Mouse (Mus musculus) limb, embryonic 11.5 days (tissue): ENCODE results near the gene Hoxc9. TPM values are rescaled to one million over a fixed set of nuclear protein-coding genes. Genes with fewer than 3 reads are reported as not detected.

ENCODE experiments used
- ATAC-seq: fragments of 200-750 bp; cut with Nextera tagmentation; 2 replicates; pipeline ENCODE4 v1.8.0; 2017; ENCODE audit warnings: low read depth; ENCODE audit not compliant: insufficient number of reproducible peaks, low FRiP score, low TSS enrichment
- DNase-seq: peaks from one replicate; pipeline ENCODE4 v3.0.0-alpha.2; 2015; ENCODE audit warnings: low spot score
- H3K27ac ChIP-seq: fragments of 300-500 bp; sonication (generic); replicated peaks from 2 replicates; pipeline ENCODE4 v1.5.1; 2014; ENCODE audit warnings: low read depth, mild to moderate bottlenecking, low read length
- H3K27me3 ChIP-seq: fragments of 300-500 bp; sonication (generic); 2 replicates; pipeline ENCODE4 v1.6.1; 2014; ENCODE audit warnings: mild to moderate bottlenecking, low read length, mixed read lengths; ENCODE audit not compliant: control insufficient read depth, insufficient read depth
- H3K36me3 ChIP-seq: fragments of 300-500 bp; sonication (generic); 2 replicates; pipeline ENCODE4 v1.6.1; 2014; ENCODE audit warnings: mild to moderate bottlenecking, low read length, moderate library complexity, mixed read lengths; ENCODE audit not compliant: control insufficient read depth, insufficient read depth
- H3K4me1 ChIP-seq: fragments of 300-500 bp; sonication (generic); 2 replicates; pipeline ENCODE4 v1.6.1; 2014; ENCODE audit warnings: low read length, mixed read lengths; ENCODE audit not compliant: control insufficient read depth, insufficient read depth
- H3K4me2 ChIP-seq: fragments of 300-500 bp; sonication (generic); 2 replicates; pipeline ENCODE4 v1.6.1; 2014; ENCODE audit warnings: low read depth, mild to moderate bottlenecking, moderate library complexity; ENCODE audit not compliant: severe bottlenecking
- H3K4me3 ChIP-seq: fragments of 300-500 bp; sonication (generic); 2 replicates; pipeline ENCODE4 v1.5.1; 2014; ENCODE audit warnings: low read depth, low read length
- H3K9ac ChIP-seq: fragments of 300-500 bp; sonication (generic); 2 replicates; pipeline ENCODE4 v1.6.1; 2014; ENCODE audit warnings: mild to moderate bottlenecking, low read length
- H3K9me3 ChIP-seq: fragments of 300-500 bp; sonication (generic); 2 replicates; pipeline ENCODE4 v1.6.1; 2016; ENCODE audit warnings: low read length; ENCODE audit not compliant: control insufficient read depth
- WGBS: fragments of 180-500 bp; shearing (Covaris S2); extraction: QIAGEN DNeasy Blood & Tissue Kit; methylation state at CpG from one replicate; pipeline ENCODE4 v1.1.7; 2014; 5-methylcytosine and 5-hydroxymethylcytosine counted together
- polyA plus RNA-seq: library from polyadenylated mRNA; unstranded; fragments of >200 nt; fragmentation: Nextera tagmentation; extraction: Ambion mirVana; gene quantifications from 2 replicates; pipeline ENCODE4 v1.2.1, GENCODE M21; 2014

Gene Hoxc9
- polyA plus RNA-seq, 1 experiment from 2014 or later, result 6.1 TPM

DNA sequence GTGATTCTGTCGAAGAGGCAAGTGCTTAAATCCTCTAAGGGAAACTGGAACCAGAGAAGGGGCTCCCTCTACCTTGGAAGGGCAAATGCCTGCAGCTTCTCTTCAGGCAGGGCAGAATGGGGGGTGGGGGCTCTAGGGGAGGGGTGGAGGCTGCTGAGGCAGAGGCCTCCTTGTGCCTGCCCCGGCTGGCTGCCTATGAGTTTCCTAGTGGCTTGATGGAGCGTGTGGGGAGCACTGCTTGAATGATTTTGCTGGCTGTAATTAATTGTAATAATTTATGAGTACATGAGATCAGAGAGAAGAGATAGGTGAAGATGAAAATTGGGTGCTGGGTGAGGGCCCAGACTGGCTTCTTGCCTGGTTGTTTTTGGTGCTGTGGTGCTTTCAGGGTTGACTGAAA lies 8.7 kb downstream of the Hoxc9 start:
- 0 out of 2 replicates have a peak overlapping the region, but pooled peaks have one; percentile 3 for H3K4me2 ChIP-seq
- peaks cover 38% of the 10 kb centered on the region for H3K4me1 ChIP-seq
- no peak for DNase-seq
- H3K36me3 ChIP-seq, result no peaks in the 10 kb centered on the region
- no peaks in the 10 kb centered on the region for H3K9me3 ChIP-seq
- no peak overlapping the region for H3K27ac ChIP-seq
- H3K9ac ChIP-seq, result no peak overlapping the region
- H3K27me3 ChIP-seq, result peaks cover 69% of the 10 kb centered on the region
- no peak for ATAC-seq
- 9% methylated on average over 3 of the region's 3 CpGs for WGBS
- 0 out of 2 replicates have a peak overlapping the region, but pooled peaks have one; percentile 3 for H3K4me3 ChIP-seq

DNA sequence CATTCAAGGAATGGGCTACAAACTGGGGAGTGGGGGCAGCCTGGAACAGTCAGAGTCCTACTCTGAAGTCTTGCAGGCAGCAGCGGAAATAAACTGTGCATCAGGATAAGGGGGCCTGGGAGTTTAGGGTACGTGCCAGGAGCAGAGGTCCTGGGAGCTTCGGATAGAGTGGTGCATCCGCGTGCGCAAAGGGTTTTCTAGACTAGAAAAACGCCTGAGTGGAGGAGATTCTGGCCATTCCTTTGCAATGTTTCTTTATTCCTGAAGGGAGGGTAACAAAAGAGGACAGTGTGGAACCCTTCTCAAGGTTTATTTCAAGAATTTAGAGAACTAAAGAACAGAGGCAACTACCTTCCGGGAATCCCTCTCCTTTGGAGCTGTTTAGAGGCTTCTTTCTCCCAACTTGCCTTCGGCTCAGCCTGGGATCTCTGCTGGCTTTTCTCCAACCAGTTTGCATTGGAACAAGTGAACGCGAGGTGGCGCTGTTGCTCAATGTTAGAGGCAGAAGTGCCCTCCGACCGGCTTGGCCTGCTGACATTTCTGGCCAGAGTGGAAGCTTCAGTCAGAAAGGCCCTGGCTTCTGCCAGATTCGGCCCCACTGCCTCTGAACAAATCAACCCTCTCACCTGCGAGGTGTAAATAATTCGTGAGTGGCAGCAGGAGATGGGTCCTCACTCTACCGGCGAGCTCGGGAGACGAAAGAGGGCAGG lies 11.0 kb downstream of the Hoxc9 start:
- 0 out of 2 replicates have a peak, but pooled peaks have one; percentile 20 for ATAC-seq
- H3K27ac ChIP-seq, result no peak overlapping the region; the same call in 1 of the 2 replicates
- 3% methylated on average over 21 of the region's 21 CpGs for WGBS
- H3K9me3 ChIP-seq, result no peaks in the 10 kb centered on the region
- H3K9ac ChIP-seq, result no peak overlapping the region
- peaks cover 74% of the 10 kb centered on the region for H3K27me3 ChIP-seq
- peaks cover 36% of the 10 kb centered on the region for H3K4me1 ChIP-seq
- DNase-seq, result peak; percentile 100
- no peak overlapping the region for H3K4me3 ChIP-seq
- H3K4me2 ChIP-seq, result no peak overlapping the region
- H3K36me3 ChIP-seq, result no peaks in the 10 kb centered on the region

DNA sequence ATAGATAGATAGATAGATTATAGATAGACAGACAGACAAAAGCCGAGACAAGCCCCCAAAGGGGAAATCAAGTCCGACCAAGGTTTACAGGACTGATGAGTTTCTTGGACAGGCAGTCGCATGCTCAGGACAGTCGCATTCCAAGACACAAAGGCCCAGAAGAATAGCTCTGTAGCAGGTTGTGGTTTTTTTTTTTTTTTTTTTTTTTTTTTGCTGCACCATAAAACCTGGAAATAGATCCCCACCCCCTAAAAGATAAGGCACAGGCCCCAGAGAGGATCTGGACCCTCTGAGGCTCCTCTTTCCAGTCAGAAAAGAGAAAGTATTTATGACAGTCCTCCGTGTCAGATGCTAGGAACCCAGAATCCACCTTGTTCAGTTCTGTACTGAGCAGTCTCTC lies 11.8 kb downstream of the Hoxc9 start:
- WGBS, result 17% methylated on average over 5 of the region's 5 CpGs
- Histone ChIP-seq H3K4me2 (no peak overlapping the region), H3K4me3 (no peak overlapping the region), H3K27ac (no peak overlapping the region), H3K9me3 (no peaks in the 10 kb centered on the region), H3K36me3 (no peaks in the 10 kb centered on the region), H3K27me3 (peaks cover 75% of the 10 kb centered on the region), H3K9ac (no peak overlapping the region), H3K4me1 (peaks cover 30% of the 10 kb centered on the region)
- DNase-seq, result no peak
- no peak for ATAC-seq

DNA sequence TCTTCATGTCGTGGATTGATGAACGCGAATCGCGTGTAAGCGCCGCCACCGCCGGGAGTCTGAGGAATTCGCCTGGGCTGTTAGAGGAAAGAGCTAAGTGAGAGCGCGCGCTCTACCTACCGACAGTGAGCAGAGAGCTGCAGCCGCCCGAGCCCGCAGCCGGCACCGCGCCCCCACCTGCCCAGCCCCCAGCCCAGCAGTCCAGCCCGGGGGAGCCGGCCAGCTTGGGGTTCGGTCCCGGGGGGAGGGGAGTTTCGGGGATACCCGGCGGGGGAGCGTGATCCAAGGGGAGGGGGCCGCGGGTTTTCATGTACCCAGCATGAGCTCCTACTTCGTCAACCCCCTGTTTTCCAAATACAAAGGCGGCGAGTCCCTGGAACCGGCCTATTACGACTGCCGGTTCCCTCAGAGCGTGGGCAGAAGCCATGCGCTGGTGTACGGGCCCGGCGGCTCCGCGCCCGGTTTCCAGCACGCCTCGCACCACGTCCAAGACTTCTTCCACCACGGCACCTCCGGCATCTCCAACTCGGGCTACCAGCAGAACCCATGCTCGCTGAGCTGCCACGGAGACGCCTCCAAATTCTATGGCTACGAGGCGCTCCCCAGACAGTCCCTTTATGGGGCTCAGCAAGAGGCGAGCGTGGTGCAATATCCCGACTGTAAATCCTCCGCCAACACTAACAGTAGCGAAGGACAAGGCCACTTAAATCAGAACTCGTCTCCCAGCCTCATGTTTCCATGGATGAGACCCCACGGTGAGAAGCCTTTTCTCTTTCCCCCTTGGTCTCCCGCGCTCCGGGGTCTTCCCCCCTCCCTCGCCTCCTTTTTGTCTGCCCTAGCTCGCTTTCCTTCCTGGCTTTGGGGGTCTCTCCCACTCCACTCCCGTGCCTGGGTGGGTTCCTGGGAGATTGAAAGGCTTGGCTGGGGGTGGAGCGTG lies 14.5 kb downstream of the Hoxc9 start, which contains the start of gene Hoxc8:
Gene Hoxc8, plus strand, starts transcription at position 147 of the 937 bp plus-strand sequence.
- peaks cover 18% of the 10 kb centered on the region for H3K4me1 ChIP-seq
- DNase-seq (peak; percentile 75), ATAC-seq (no peak)
- peak within 1 kb of the TSS; percentile 61 for H3K4me2 ChIP-seq
- no peak within 1 kb of the TSS for H3K27ac ChIP-seq
- peaks cover 84% of the 10 kb centered on the region for H3K27me3 ChIP-seq
- H3K9me3 ChIP-seq, result no peaks in the 10 kb centered on the region
- H3K9ac ChIP-seq, result peak within 1 kb of the TSS; percentile 57
- no peaks in the 10 kb centered on the region for H3K36me3 ChIP-seq
- peak within 1 kb of the TSS; percentile 29 for H3K4me3 ChIP-seq
- under 1% methylated on average over 57 of the region's 69 CpGs for WGBS

DNA sequence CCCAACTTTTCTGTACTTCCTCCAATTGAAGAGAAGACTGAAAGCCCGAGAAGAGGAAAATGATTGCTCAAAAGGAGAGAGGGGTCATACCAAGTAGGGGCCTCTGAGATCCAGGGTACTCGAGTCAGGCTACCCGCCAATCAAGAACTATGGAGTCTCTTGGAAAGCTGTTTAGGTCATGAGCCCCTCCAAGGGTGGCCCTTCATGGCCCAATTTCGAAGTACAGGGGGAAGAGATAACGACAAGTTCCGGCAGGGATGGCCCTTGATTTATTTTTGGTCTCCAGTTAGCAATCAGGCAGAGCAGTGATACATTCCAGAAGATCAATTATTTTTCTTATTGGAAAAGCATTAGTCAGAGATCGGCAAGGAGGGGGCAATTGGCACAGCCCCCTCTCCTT lies 15.5 kb downstream of the Hoxc9 start:
- peak overlapping the region; percentile 19; the same call in 1 of the 2 replicates for H3K4me2 ChIP-seq
- WGBS, result 2% methylated on average over 7 of the region's 7 CpGs

DNA sequence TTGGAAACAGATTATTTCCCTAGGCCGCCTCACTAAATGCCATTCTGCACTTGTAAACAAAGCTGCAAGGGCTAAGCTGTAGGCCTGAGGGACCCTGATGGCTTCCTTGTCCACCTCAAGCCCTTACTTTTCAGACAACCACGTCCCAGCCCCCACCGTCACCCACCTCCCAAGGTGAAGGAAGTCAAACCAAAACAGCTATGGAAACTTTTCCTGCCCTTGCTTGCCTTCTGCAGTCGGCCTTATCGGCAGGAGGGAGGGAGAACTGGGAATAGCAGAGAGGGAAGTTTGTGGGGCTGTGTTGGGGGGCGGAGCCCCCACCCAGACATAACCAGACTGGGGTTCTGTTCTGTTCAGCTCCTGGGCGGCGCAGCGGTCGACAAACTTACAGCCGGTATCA lies 16.0 kb downstream of the Hoxc9 start:
- Histone ChIP-seq H3K9me3 (no peaks in the 10 kb centered on the region), H3K9ac (no peak overlapping the region), H3K36me3 (no peaks in the 10 kb centered on the region), H3K4me1 (peaks cover 27% of the 10 kb centered on the region), H3K27ac (no peak overlapping the region), H3K4me3 (no peak overlapping the region), H3K27me3 (peaks cover 80% of the 10 kb centered on the region), H3K4me2 (peak overlapping the region; percentile 19; the same call in 1 of the 2 replicates)
- ATAC-seq, result no peak
- 2% methylated on average over 11 of the region's 11 CpGs for WGBS
- DNase-seq, result no peak

More for the DNA sequence above, 15.5 kb downstream of the Hoxc9 start:
- Histone ChIP-seq H3K27ac (no peak overlapping the region), H3K4me1 (peaks cover 27% of the 10 kb centered on the region), H3K9me3 (no peaks in the 10 kb centered on the region), H3K27me3 (peaks cover 83% of the 10 kb centered on the region), H3K9ac (no peak overlapping the region), H3K36me3 (no peaks in the 10 kb centered on the region), H3K4me3 (no peak overlapping the region)
- DNase-seq (no peak), ATAC-seq (no peak)

DNA sequence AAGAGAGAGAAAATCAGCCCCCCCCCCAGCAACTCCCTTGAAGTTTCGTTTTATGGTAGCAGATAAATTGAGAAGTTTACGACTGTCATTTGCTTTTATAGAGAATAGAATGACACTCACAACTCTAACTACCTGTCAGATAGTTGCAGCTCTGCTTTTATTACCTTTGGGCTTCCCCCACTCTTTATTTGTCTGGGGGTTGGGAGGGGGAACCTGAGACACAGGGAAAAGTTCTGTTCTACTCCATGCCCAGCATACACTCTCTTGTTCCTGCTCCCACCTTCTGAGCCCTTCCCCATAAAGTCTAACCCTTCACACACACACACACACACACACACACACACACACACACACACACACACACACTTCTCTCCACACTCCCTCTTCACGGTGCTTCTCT lies 16.6 kb downstream of the Hoxc9 start:
- no peak overlapping the region for H3K4me2 ChIP-seq
- H3K36me3 ChIP-seq, result no peaks in the 10 kb centered on the region
- H3K27ac ChIP-seq, result no peak overlapping the region
- ATAC-seq, result no peak
- WGBS, result 0% methylated on average over 3 of the region's 3 CpGs
- H3K9me3 ChIP-seq, result no peaks in the 10 kb centered on the region
- DNase-seq, result no peak
- H3K9ac ChIP-seq, result no peak overlapping the region
- H3K4me3 ChIP-seq, result no peak overlapping the region
- H3K4me1 ChIP-seq, result peaks cover 34% of the 10 kb centered on the region
- H3K27me3 ChIP-seq, result peaks cover 81% of the 10 kb centered on the region

DNA sequence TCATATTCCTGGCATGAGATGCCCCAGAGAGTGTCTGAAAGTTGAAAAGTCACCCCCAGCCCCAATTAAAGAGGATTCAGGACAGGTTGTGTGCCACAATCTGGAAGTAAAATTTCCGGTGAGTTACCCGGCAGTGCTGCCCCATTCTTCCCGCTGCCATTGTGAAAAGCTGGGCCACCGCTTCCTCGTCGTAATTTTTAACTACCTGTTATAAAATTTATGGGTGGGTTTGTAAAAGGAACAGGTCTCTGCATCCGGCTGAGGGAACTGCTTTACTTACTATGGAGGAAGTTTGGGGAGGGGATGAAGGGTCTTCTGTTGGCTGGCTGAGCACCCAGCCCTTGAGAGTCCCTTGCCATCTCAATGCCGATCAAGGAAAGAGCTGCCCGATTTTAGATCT lies 20.3 kb downstream of the Hoxc9 start:
- DNase-seq (peak; percentile 64), ATAC-seq (no peak)
- H3K4me2 ChIP-seq, result peak overlapping the region; percentile 24; the same call in 1 of the 2 replicates
- H3K36me3 ChIP-seq, result no peaks in the 10 kb centered on the region
- no peak overlapping the region for H3K4me3 ChIP-seq
- no peak overlapping the region for H3K27ac ChIP-seq
- H3K4me1 ChIP-seq, result peaks cover 54% of the 10 kb centered on the region
- peaks cover 60% of the 10 kb centered on the region for H3K27me3 ChIP-seq
- WGBS, result under 1% methylated on average over 9 of the region's 9 CpGs
- H3K9ac ChIP-seq, result no peak overlapping the region
- no peaks in the 10 kb centered on the region for H3K9me3 ChIP-seq
